Mouse (Mus musculus) MEL (cell line): Measurements from ENCODE around the gene Olfr1494. TPM values are rescaled to one million over a fixed set of nuclear protein-coding genes. Genes with fewer than 3 reads are reported as not detected.

Experiments used
- DNase-seq: peaks from one replicate; pipeline ENCODE4 v3.0.0; 2011; ENCODE audit warnings: low read depth, low spot score
- H3K27ac ChIP-seq: 2 replicates; pipeline ENCODE4 v1.5.1; 2012; ENCODE audit warnings: low read depth, mild to moderate bottlenecking, control low read depth, low read length, moderate library complexity; ENCODE audit not compliant: control insufficient read depth
- H3K27me3 ChIP-seq, 2 experiments: fragments of 150-350 bp in 1 of 2; sonication (generic) in 1 of 2; 2 replicates each; pipeline ENCODE4 v1.6.1; 2012; ENCODE audit warnings: low read length in 2 of 2, mild to moderate bottlenecking in 2 of 2, improper control_type of control experiment in 1 of 2, moderate library complexity in 1 of 2; ENCODE audit not compliant: insufficient read depth in 2 of 2, control insufficient read depth in 1 of 2
- H3K36me3 ChIP-seq, 2 experiments: 2 replicates each; pipeline ENCODE4 v1.6.1; 2012 to 2014; ENCODE audit warnings: low read length in 2 of 2, improper control_type of control experiment in 1 of 2, inconsistent platforms in 1 of 2, mild to moderate bottlenecking in 1 of 2; ENCODE audit not compliant: insufficient read depth in 2 of 2, control insufficient read depth in 1 of 2
- H3K4me1 ChIP-seq, 2 experiments: fragments of 150-350 bp in 1 of 2; sonication (generic) in 1 of 2; 2 replicates each; pipeline ENCODE4 v1.6.1; 2012; ENCODE audit warnings: low read length in 2 of 2, improper control_type of control experiment in 1 of 2, mild to moderate bottlenecking in 1 of 2; ENCODE audit not compliant: insufficient read depth in 2 of 2, control insufficient read depth in 1 of 2
- H3K4me3 ChIP-seq, 2 experiments: fragments of 150-350 bp in 1 of 2; sonication (generic) in 1 of 2; 2 replicates each; pipeline ENCODE4 v1.5.1; 2012; ENCODE audit warnings: low read depth in 2 of 2, low read length in 2 of 2, mild to moderate bottlenecking in 2 of 2, moderate library complexity in 2 of 2, control low read depth in 1 of 2, improper control_type of control experiment in 1 of 2; ENCODE audit not compliant: control insufficient read depth in 1 of 2, insufficient read depth in 1 of 2
- H3K79me2 ChIP-seq: 2 replicates; pipeline ENCODE4 v1.6.1; 2012; ENCODE audit warnings: mild to moderate bottlenecking, low read length, moderate library complexity; ENCODE audit not compliant: control insufficient read depth, poor library complexity, insufficient read depth
- H3K9ac ChIP-seq: 2 replicates; pipeline ENCODE4 v1.6.1; 2012; ENCODE audit warnings: low read depth, mild to moderate bottlenecking, control low read depth, low read length, moderate library complexity; ENCODE audit not compliant: control insufficient read depth, poor library complexity, severe bottlenecking
- H3K9me3 ChIP-seq: fragments of 150-350 bp; sonication (generic); replicated peaks from 2 replicates; pipeline ENCODE4 v1.6.1; 2012; ENCODE audit warnings: mild to moderate bottlenecking, low read length, improper control_type of control experiment, moderate library complexity; ENCODE audit not compliant: insufficient read depth
- CHD1 ChIP-seq: IDR thresholded peaks from 2 replicates; pipeline ENCODE4 v1.6.1; 2012; ENCODE audit warnings: low read depth, mild to moderate bottlenecking, inconsistent platforms, low read length, improper control_type of control experiment
- EP300 ChIP-seq, 2 experiments: IDR thresholded peaks; 2 replicates each; pipeline ENCODE4 v1.6.1; 2011; ENCODE audit warnings: improper control_type of control experiment in 2 of 2, low read length in 2 of 2, low read depth in 1 of 2, mild to moderate bottlenecking in 1 of 2
- HCFC1 ChIP-seq: IDR thresholded peaks from 2 replicates; pipeline ENCODE4 v1.6.1; 2012; ENCODE audit warnings: low read depth, mild to moderate bottlenecking, inconsistent platforms, low read length, improper control_type of control experiment, moderate library complexity
- JUND ChIP-seq: IDR thresholded peaks from 2 replicates; pipeline ENCODE4 v1.6.1; 2011; ENCODE audit warnings: low read depth, mild to moderate bottlenecking, improper control_type of control experiment, low read length
- KAT2A ChIP-seq: conservative IDR thresholded peaks from 2 replicates; pipeline ENCODE4 v1.6.1; 2012; ENCODE audit warnings: low read depth, low read length, improper control_type of control experiment, inconsistent platforms
- MAFK ChIP-seq: IDR thresholded peaks from 2 replicates; pipeline ENCODE4 v1.6.1; 2011; ENCODE audit warnings: low read depth, mild to moderate bottlenecking, low read length, improper control_type of control experiment, borderline replicate concordance
- MEF2A ChIP-seq: IDR thresholded peaks from 2 replicates; pipeline ENCODE4 v1.6.1; 2014; ENCODE audit warnings: low read depth, mild to moderate bottlenecking, inconsistent platforms, low read length, improper control_type of control experiment; ENCODE audit not compliant: poor library complexity, insufficient replicate concordance, severe bottlenecking; ENCODE audit errors: extremely low read depth
- MXI1 ChIP-seq: IDR thresholded peaks from 2 replicates; pipeline ENCODE4 v1.6.1; 2011; ENCODE audit warnings: mild to moderate bottlenecking, low read depth, low read length, improper control_type of control experiment
- MYC ChIP-seq: IDR thresholded peaks from 2 replicates; pipeline ENCODE4 v1.6.1; 2011; ENCODE audit warnings: low read depth, mild to moderate bottlenecking, low read length, improper control_type of control experiment, moderate library complexity
- NELFE ChIP-seq: IDR thresholded peaks from 2 replicates; pipeline ENCODE4 v1.6.1; 2011; ENCODE audit warnings: low read depth, low read length, improper control_type of control experiment
- POLR2A ChIP-seq, 2 experiments: IDR thresholded peaks; 2 replicates each; pipeline ENCODE4 v1.6.1; 2011 to 2012; ENCODE audit warnings: low read length in 2 of 2, mild to moderate bottlenecking in 2 of 2, control low read depth in 1 of 2, improper control_type of control experiment in 1 of 2, low read depth in 1 of 2, moderate library complexity in 1 of 2; ENCODE audit not compliant: control insufficient read depth in 1 of 2, insufficient read depth in 1 of 2, poor library complexity in 1 of 2
- POLR2AphosphoS2 ChIP-seq: IDR thresholded peaks from 2 replicates; pipeline ENCODE4 v1.6.1; 2011; ENCODE audit warnings: low read length, improper control_type of control experiment
- POLR2AphosphoS5 ChIP-seq: IDR thresholded peaks from 2 replicates; pipeline ENCODE4 v1.6.1; 2012; ENCODE audit warnings: low read depth, borderline replicate concordance, mild to moderate bottlenecking, inconsistent platforms, low read length, moderate library complexity, mixed read lengths
- RAD21 ChIP-seq: IDR thresholded peaks from 2 replicates; pipeline ENCODE4 v1.6.1; 2011; ENCODE audit warnings: mild to moderate bottlenecking, low read depth, low read length, improper control_type of control experiment
- SIN3A ChIP-seq: IDR thresholded peaks from 2 replicates; pipeline ENCODE4 v1.6.1; 2012; ENCODE audit warnings: low read length, improper control_type of control experiment, inconsistent platforms
- TAL1 ChIP-seq: IDR thresholded peaks from 2 replicates; pipeline ENCODE4 v1.6.1; 2012; ENCODE audit warnings: mild to moderate bottlenecking, inconsistent platforms, low read length, moderate library complexity, mixed read lengths
- USF1 ChIP-seq: IDR thresholded peaks from 2 replicates; pipeline ENCODE4 v1.6.1; 2014; ENCODE audit warnings: low read depth, mild to moderate bottlenecking, inconsistent platforms, low read length, improper control_type of control experiment, moderate library complexity
- USF2 ChIP-seq, 2 experiments: IDR thresholded peaks; 2 replicates each; pipeline ENCODE4 v1.6.1; 2011 to 2012; ENCODE audit warnings: improper control_type of control experiment in 2 of 2, low read length in 2 of 2, borderline replicate concordance in 1 of 2, inconsistent platforms in 1 of 2, low read depth in 1 of 2, mild to moderate bottlenecking in 1 of 2; ENCODE audit not compliant: insufficient read depth in 1 of 2
- ZC3H11A ChIP-seq: IDR thresholded peaks from 2 replicates; pipeline ENCODE4 v1.6.1; 2012; ENCODE audit warnings: low read depth, mild to moderate bottlenecking, inconsistent platforms, low read length, improper control_type of control experiment
- ZMIZ1 ChIP-seq: IDR thresholded peaks from 2 replicates; pipeline ENCODE4 v1.6.1; 2012; ENCODE audit warnings: low read depth, mild to moderate bottlenecking, inconsistent platforms, low read length, improper control_type of control experiment, moderate library complexity
- polyA plus RNA-seq, 2 experiments: library from polyadenylated mRNA; stranded (reverse) in 1 of 2; unstranded in 1 of 2; fragments of >175 nt in 1 of 2; fragments of >200 nt in 1 of 2; gene quantifications; 2 replicates each; pipeline versions ENCODE4 v1.2.1 to v1.2.4; 2012; ENCODE audit warnings: low replicate concordance in 2 of 2, low read depth in 1 of 2; ENCODE audit not compliant: insufficient read length in 2 of 2, insufficient read depth in 1 of 2, missing spikeins in 1 of 2
- total RNA-seq: library from RNA; depleted of rRNA; stranded (reverse); fragments of 300-350 nt; gene quantifications from 2 replicates; pipeline ENCODE4 v1.2.3, GENCODE M21; 2012; rRNA removed

Gene Olfr1494
- total RNA-seq (not detected in 2 replicates), polyA plus RNA-seq (not detected)

GRCm38 (mm10) chr19:13739428-13739827 lies at the start of gene Olfr1494:
Gene Olfr1494 (plus strand): TSS chr19:13739728.
- Histone ChIP-seq H3K79me2 (no peaks in the 10 kb centered on the region), H3K9me3 (no peaks in the 10 kb centered on the region), H3K27ac (no peak within 1 kb of the TSS), H3K36me3 (no peaks in the 10 kb centered on the region), H3K4me3 (no peak within 1 kb of the TSS), H3K4me1 (no peaks in the 10 kb centered on the region), H3K9ac (no peak within 1 kb of the TSS), H3K27me3 (no peaks in the 10 kb centered on the region)
- TF ChIP-seq SIN3A (no peak), ZMIZ1 (no peak)
- DNase-seq, result no peak

DNA sequence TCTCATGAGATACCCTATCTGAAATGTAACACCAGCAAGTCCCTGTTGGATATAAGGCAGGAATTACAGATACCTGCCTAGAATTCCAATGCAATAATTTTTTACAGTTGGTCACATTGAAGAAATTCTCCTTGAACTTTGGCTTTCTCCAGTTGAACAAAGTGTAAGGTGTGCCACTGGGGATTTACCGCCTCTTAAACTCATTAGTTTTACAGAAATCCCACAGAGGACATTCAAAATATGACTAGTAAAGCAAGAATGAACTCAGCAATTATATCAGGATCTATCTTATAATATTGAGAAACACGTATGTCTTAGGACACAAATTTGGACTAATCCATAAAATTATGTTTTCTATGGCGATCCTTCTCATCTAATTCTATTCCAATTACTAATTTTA lies 42.6 kb upstream of the Olfr1494 start, which contains the start of gene Olfr1491:
Gene Olfr1491 (plus strand): TSS at position 301 of the 400 bp plus-strand sequence.
- DNase-seq, result no peak
- Histone ChIP-seq H3K4me1 (no peaks in the 10 kb centered on the region), H3K9ac (no peak within 1 kb of the TSS), H3K36me3 (no peaks in the 10 kb centered on the region), H3K4me3 (no peak within 1 kb of the TSS), H3K9me3 (no peaks in the 10 kb centered on the region), H3K27me3 (no peaks in the 10 kb centered on the region), H3K79me2 (no peaks in the 10 kb centered on the region), H3K27ac (no peak within 1 kb of the TSS)
- TF ChIP-seq TAL1, result no peak
- TF ChIP-seq MAFK, result no peak
- no peak for TF ChIP-seq MXI1
- TF ChIP-seq NELFE, result no peak
- no peak for TF ChIP-seq ZMIZ1

GRCm38 (mm10) chr19:13722978-13723377 lies 16.6 kb upstream of the Olfr1494 start, which contains the start of gene Olfr1493-ps1:
Gene Olfr1493-ps1 (plus strand): TSS chr19:13723278.
- Histone ChIP-seq H3K9me3 (no peaks in the 10 kb centered on the region), H3K9ac (no peak within 1 kb of the TSS), H3K4me1 (no peaks in the 10 kb centered on the region), H3K4me3 (no peak within 1 kb of the TSS), H3K36me3 (no peaks in the 10 kb centered on the region), H3K27ac (no peak within 1 kb of the TSS), H3K27me3 (no peaks in the 10 kb centered on the region), H3K79me2 (no peaks in the 10 kb centered on the region)
- DNase-seq, result no peak
- TF ChIP-seq MYC, result no peak
- no peak for TF ChIP-seq POLR2A (IDR thresholded peaks at IDR 0.05; ENCODE audit: control insufficient read depth in 1 of 2, insufficient read depth in 1 of 2, low read depth in 1 of 2, low read length in 2 of 2, poor library complexity in 1 of 2)
- no peak for TF ChIP-seq RAD21
- TF ChIP-seq USF2 (IDR thresholded peaks at IDR 0.05; ENCODE audit: borderline replicate concordance in 1 of 2, insufficient read depth in 1 of 2, low read depth in 1 of 2, low read length in 2 of 2), result no peak
- TF ChIP-seq MEF2A, result no peak
- no peak for TF ChIP-seq POLR2AphosphoS2
- no peak for TF ChIP-seq POLR2AphosphoS5
- no peak for TF ChIP-seq EP300 (IDR thresholded peaks at IDR 0.05; ENCODE audit: low read depth in 1 of 2, low read length in 2 of 2)
- TF ChIP-seq USF1, result no peak
- TF ChIP-seq MXI1, result no peak
- no peak for TF ChIP-seq CHD1
- TF ChIP-seq JUND, result no peak
- TF ChIP-seq ZC3H11A, result no peak
- no peak for TF ChIP-seq HCFC1
- TF ChIP-seq KAT2A, result no peak
